Comparison of ENCODE assay signal across 13 mouse cellular contexts in genomic region chrX:99396180-99396579, GRCm38 (mm10).
DNase-seq lines count a peak whose midpoint lies in the region; ATAC-seq lines count a peak whose summit lies in the region.
"Had no signal": no experiment of that assay in that cellular context is flagged by ENCODE, and none has a peak within 500 bp of the region (broad histone marks: within the 10 kb centered on the region; RNA-seq: fewer than 3 reads in every experiment).

No protein-coding gene starts in this region.

- no peaks in the 10 kb centered on the region for H3K36me3 ChIP-seq in hindbrain, embryonic 10.5 days
- no peaks in the 10 kb centered on the region for H3K36me3 ChIP-seq in hindbrain, embryonic 14.5 days (replicated peaks; ENCODE audit: control insufficient read depth, insufficient read depth)
- no peaks in the 10 kb centered on the region for H3K36me3 ChIP-seq in embryonic facial prominence, embryonic 13.5 days
- H3K36me3 ChIP-seq in limb, embryonic 13.5 days = no peaks in the 10 kb centered on the region
- H3K36me3 ChIP-seq: forebrain, embryonic 12.5 days; heart, embryonic 10.5 days; midbrain, embryonic 13.5 days had no signal

- H3K4me3 ChIP-seq in hindbrain, embryonic 10.5 days = no peak overlapping the region
- H3K4me3 ChIP-seq in hindbrain, embryonic 14.5 days (replicated peaks; ENCODE audit: low read length) = no peak overlapping the region
- H3K4me3 ChIP-seq in embryonic facial prominence, embryonic 13.5 days = no peak overlapping the region
- H3K4me3 ChIP-seq in limb, embryonic 13.5 days = no peak overlapping the region
- H3K4me3 ChIP-seq: forebrain, embryonic 12.5 days; heart, embryonic 10.5 days; midbrain, embryonic 13.5 days had no signal

- H3K4me2 ChIP-seq in hindbrain, embryonic 14.5 days (replicated peaks) = no peak overlapping the region
- no peak overlapping the region for H3K4me2 ChIP-seq in embryonic facial prominence, embryonic 13.5 days
- no peak overlapping the region for H3K4me2 ChIP-seq in limb, embryonic 13.5 days (replicated peaks)
- H3K4me2 ChIP-seq: forebrain, embryonic 12.5 days; midbrain, embryonic 13.5 days had no signal

- peak overlapping the region; percentile 26; the same call in 1 of the 2 replicates for H3K27ac ChIP-seq in hindbrain, embryonic 10.5 days
- H3K27ac ChIP-seq in hindbrain, embryonic 14.5 days = no peak overlapping the region
- peak overlapping the region; percentile 67 for H3K27ac ChIP-seq in embryonic facial prominence, embryonic 13.5 days
- peak overlapping the region; percentile 48; the same call in 1 of the 2 replicates for H3K27ac ChIP-seq in limb, embryonic 13.5 days
- H3K27ac ChIP-seq: forebrain, embryonic 12.5 days; heart, embryonic 10.5 days; midbrain, embryonic 13.5 days had no signal

- H3K27me3 ChIP-seq in hindbrain, embryonic 10.5 days (ENCODE audit: insufficient read depth, poor library complexity, severe bottlenecking) = peaks cover 96% of the 10 kb centered on the region
- peaks cover 36% of the 10 kb centered on the region for H3K27me3 ChIP-seq in hindbrain, embryonic 14.5 days (ENCODE audit: control insufficient read depth, insufficient read depth, low read length)
- peaks cover 72% of the 10 kb centered on the region for H3K27me3 ChIP-seq in embryonic facial prominence, embryonic 13.5 days
- H3K27me3 ChIP-seq in limb, embryonic 13.5 days = peaks cover 64% of the 10 kb centered on the region

- 51% methylated on average over 6 of the region's 6 CpGs for WGBS in hindbrain, embryonic 10.5 days
- 67% methylated on average over 6 of the region's 6 CpGs for WGBS in hindbrain, embryonic 14.5 days
- 39% methylated on average over 6 of the region's 6 CpGs for WGBS in embryonic facial prominence, embryonic 13.5 days
- 27% methylated on average over 6 of the region's 6 CpGs for WGBS in limb, embryonic 13.5 days

- no peaks in the 10 kb centered on the region for H3K9me3 ChIP-seq in hindbrain, embryonic 10.5 days
- H3K9me3 ChIP-seq in hindbrain, embryonic 14.5 days (ENCODE audit: control insufficient read depth, low read length) = no peaks in the 10 kb centered on the region
- H3K9me3 ChIP-seq in embryonic facial prominence, embryonic 13.5 days = no peaks in the 10 kb centered on the region
- no peaks in the 10 kb centered on the region for H3K9me3 ChIP-seq in limb, embryonic 13.5 days
- H3K9me3 ChIP-seq: forebrain, embryonic 12.5 days; heart, embryonic 10.5 days; midbrain, embryonic 13.5 days had no signal

- H3K9ac ChIP-seq in hindbrain, embryonic 14.5 days = no peak overlapping the region
- no peak overlapping the region for H3K9ac ChIP-seq in embryonic facial prominence, embryonic 13.5 days
- no peak overlapping the region for H3K9ac ChIP-seq in limb, embryonic 13.5 days
- H3K9ac ChIP-seq: forebrain, embryonic 12.5 days; midbrain, embryonic 13.5 days had no signal

- no peak for ATAC-seq in hindbrain, embryonic 14.5 days (ENCODE audit: low FRiP score)
- ATAC-seq in embryonic facial prominence, embryonic 13.5 days (ENCODE audit: insufficient number of reproducible peaks, insufficient read depth, low FRiP score, low TSS enrichment, low read depth) = 0 out of 2 replicates have a peak, but pooled peaks have one; percentile 22
- peak; percentile 66 for ATAC-seq in limb, embryonic 13.5 days (ENCODE audit: low FRiP score, low read depth)
- ATAC-seq: midbrain, embryonic 13.5 days had no signal

- H3K4me1 ChIP-seq in hindbrain, embryonic 10.5 days (replicated peaks) = peaks cover 26% of the 10 kb centered on the region
- no peaks in the 10 kb centered on the region for H3K4me1 ChIP-seq in hindbrain, embryonic 14.5 days (replicated peaks; ENCODE audit: control insufficient read depth, insufficient read depth, low read length)
- H3K4me1 ChIP-seq in embryonic facial prominence, embryonic 13.5 days = peaks cover 26% of the 10 kb centered on the region
- H3K4me1 ChIP-seq in limb, embryonic 13.5 days = peaks cover 33% of the 10 kb centered on the region
- H3K4me1 ChIP-seq: midbrain, embryonic 13.5 days had no signal

- DNase-seq in hindbrain, embryonic 10.5 days (ENCODE audit: low spot score) = no peak
- no peak for DNase-seq in hindbrain, embryonic 14.5 days (ENCODE audit: low spot score)
- DNase-seq in lung, postnatal 10 days = peak; percentile 17
- DNase-seq in lung, postnatal 36 days = no peak
- no peak for DNase-seq in layer of hippocampus, adult 8-10 months (ENCODE audit: low spot score in 2 of 2)
- DNase-seq in B cell, adult 2 months = no peak
- DNase-seq: cerebellum, adult 11-12 months; kidney, adult 8-10 months had no signal
